Mouse (Mus musculus) E14TG2a.4 (cell line): ENCODE measurements around the gene Usp40.

ENCODE experiments used
- CTCF ChIP-seq: conservative IDR thresholded peaks from 2 replicates; pipeline ENCODE4 v1.5.1; 2014; ENCODE audit warnings: low read length
- NANOG ChIP-seq: IDR thresholded peaks from 2 replicates; pipeline ENCODE4 v1.6.1; 2014; ENCODE audit warnings: borderline replicate concordance, low read length, mixed read lengths

- TF ChIP-seq CTCF (no peak), NANOG (no peak)
These were observed 111.4 kb downstream of the Usp40 start for GRCm38 (mm10) chr1:87896921-87897320.
